Mouse (Mus musculus): ENCODE results near the gene Mylk. TPM values are rescaled to one million over a fixed set of nuclear protein-coding genes. Genes with fewer than 3 reads are reported as not detected.

The Mylk gene
- polyA plus RNA-seq, 3 experiments from 2014 or later = not detected

DNA sequence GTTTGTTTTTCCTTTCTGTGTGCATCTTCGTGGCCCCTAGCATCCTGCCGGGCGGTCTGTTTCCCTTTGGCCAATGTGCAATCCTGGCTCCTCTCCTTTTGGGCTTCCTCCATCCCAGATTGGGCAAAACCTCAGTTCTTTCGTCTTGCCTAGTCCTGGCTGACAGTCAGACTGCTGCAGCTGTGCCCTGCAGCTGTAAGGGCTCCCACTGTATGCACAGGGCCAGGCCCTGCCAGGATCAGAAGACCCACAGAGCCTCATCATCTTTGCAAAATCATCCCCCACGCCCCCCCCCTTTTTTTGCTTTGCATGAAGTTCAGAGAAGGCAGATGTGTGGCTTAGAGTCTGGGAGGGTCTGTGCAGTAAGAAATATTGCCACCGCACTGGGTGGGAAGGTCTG is 110.1 kb downstream of the Mylk start:
- ATAC-seq = no peak

DNA sequence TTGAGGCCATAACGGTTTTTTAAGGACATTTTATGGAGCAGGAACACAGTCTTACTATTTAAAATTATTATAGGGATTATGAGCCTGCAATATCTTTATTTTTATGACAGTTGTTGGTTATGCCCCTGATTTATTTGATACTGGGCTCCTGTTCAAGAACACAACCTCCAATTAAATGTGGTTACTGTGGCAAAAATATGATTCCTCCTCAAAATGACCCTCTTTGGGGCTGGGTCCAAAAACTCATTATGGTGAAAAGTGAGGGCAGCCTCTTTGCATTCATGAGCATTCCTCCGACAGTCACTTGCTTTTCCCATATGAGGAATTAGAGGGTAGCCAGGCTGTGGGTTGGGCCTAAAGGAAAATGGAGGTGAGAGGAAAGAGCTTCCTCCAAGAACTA is 110.7 kb downstream of the Mylk start:
- ATAC-seq = no peak

DNA sequence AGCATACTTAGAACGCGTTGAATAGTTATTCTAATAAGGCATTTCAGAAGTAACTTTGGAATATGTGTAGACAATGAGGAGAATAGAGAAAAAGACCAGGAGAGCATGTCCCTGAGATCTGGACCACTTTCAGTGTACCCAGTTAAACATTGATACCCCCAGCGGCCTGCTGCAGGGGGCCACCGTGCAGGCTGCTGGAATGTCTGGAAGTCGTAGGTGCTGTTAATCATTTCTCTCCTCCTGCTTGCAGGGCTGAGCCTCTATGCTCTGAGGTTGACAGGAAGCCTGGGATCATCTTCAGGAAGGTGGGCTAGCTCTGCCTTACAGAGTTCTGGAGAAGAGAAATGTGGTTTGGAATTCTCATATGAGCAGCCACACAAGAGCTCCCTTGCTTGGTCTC is 112.6 kb downstream of the Mylk start:
- ATAC-seq = no peak

DNA sequence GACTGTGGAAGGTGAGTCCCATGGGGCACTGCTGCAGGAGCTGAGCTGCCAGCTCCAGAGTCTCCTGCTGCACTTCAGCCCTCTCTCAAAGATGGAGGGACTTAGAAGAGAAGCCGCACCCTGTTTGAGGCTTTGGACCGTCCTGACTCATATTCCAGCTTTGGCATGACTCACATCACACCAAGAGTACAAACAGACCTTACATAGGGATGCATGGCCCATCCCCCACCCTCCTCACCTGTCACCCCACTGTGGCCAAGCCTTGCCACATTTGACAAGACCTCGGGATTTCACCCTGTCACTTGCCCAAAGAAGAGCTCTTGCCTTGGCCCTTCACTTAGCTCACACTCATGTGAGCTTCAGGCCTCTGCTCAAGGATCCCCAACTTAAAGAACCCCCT is 115.8 kb downstream of the Mylk start:
- ATAC-seq = no peak

DNA sequence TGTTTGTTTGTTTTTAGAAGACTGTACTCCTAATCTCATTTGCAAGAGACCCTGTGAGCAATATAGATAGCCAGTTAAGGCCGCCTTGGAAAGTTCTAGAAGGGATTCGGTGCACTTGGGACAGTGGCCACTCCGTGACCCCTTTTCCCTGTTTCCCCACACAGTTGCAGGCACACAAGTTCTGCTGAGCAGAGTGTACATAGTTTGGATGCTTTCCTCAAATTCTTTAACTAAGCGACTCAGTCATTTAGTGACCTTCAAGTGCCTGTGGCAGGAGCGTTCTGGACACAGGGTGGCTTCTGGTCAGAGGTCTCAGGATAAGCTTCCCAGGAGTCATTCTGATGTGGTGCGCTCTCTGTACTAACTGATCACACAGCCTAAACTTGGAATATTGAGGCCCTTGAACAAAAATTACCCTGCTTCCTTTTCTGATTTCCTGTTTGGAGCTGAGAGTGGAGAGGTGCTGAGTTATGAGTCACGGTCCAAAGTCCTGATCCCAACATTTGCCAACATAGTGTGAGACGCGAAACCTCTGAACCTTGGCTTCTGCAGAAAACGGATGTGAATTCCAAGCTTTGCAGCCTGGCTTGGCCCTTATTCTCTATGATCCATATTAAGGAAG is 116.8 kb downstream of the Mylk start:
- no peak for ATAC-seq

DNA sequence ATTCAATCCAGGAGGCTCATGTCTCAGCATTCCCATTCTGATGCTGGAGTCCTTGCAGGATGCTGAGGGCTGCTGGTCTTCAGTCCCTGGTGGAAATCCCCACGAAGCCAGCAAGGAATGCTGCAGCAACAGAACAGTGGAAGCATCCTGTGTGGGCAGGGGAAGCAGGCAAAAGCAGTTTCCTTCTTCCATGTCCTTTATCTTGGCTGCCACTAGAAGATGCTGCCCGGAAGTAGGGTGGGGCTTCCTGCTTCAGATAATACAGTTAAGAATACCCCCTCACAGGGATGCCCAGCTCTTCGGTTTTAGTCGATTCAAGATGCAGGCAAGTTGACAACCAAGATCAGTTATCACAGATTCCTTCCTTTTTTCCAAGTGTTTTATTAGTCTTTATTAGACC is 120.4 kb downstream of the Mylk start:
- no peak for ATAC-seq

DNA sequence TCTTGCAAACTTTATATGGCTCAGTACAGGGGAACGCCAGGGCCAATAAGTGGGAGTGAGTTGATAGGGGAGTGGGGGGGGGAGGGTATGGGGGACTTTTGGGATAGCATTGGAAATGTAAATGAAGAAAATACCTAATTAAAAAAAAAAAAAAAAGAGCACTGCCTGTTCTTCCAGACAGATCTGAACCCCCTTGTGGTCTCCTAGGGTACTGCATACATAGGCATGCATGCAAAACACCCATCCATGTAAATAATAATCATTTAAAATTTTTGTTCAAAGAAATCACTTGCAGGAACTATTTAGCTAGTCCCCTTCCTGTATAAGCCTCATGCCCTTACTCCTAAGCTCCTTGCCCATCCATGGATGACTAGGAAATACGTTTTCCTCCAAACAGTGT is 122.2 kb downstream of the Mylk start:
- ATAC-seq = no peak

DNA sequence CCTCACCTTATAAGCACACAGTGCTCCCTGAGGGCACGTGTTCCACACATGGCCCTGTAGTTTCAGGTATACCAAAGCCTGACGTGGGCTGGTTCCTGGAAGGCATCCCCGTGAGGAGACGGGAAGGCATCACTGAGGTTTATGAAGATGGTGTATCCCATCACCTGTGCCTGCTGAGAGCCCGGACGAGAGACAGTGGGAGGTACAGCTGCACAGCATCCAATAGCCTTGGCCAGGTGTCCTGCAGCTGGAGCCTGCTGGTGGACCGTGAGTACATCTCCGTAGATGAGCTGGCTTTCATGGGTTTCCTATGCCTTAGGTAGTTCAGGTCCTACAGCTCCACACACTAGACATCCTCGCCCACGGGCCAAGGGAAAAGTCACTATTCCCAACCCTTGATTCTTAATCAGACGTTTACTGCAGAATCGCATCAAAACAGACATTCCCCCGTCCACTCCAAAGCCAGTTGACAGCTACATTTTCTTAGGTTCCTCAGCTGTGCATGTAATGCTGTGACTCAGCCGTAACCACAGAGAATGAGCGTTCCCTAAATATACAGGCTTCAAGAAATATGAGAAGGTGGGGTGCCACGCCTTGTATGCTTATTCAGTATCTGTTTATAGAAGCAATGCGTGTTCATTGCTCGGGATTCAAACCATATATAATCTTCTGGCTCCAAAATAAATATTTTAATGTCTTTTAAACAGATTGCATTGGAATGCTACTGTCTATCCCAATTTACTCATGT is 135.2 kb downstream of the Mylk start:
- no peak for ATAC-seq

DNA sequence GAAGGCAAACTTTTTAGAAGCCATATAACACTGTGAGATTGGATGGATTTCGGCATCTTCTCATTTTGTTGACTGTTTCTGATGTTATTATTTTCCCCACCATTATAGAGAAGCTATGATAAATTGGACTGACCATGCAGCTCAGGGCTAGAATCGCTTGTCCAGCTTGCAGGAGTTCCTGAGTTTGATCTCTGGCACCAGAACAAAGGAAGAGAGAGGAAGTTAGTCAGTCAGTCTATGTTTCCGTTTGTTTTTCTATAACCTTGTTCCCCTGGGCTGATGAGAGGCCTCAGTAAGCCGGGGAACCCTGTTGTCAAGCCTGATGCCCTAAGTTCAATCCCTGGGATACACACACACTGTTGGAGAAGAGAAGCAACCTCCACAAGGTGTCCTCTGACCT is 135.8 kb downstream of the Mylk start:
- ATAC-seq = no peak

DNA sequence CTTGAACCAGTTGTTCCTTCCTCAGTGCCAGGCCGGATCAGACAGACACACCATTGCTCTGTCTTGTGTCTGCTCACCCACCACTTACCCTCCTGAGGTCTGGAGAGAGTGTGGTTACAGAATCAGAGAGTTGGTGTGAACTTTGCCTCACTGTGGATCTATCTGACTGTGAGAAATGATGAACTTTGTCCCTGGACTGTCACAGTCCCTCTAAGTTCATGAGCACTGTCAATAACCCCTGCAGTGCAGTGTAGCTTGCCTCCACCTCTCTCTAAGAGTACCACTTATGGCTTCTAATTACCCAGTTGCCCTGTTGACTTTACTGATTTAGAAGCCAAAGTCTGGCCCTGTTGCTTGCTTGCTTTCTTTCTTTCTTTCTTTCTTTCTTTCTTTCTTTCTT is 142.0 kb downstream of the Mylk start:
- no peak for ATAC-seq

DNA sequence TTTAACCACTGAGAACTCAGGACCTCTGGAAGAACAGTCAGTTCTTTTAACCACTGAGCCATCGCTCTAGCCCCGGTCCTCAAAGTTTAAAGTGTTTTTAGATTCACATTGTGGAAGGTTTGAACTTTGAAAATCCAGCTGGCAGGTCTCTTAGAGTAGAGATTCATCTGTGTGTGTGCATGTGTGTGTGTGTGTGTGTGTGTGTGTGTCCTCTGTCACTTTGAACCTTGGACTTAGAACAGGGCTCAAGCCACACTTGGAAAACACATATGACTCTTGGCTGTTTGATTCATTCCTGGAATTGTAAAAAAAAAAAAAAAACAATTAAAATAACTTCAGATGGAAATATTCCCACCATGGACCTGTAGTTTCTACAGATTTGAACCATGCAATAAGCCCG is 149.0 kb downstream of the Mylk start:
- no peak for ATAC-seq

DNA sequence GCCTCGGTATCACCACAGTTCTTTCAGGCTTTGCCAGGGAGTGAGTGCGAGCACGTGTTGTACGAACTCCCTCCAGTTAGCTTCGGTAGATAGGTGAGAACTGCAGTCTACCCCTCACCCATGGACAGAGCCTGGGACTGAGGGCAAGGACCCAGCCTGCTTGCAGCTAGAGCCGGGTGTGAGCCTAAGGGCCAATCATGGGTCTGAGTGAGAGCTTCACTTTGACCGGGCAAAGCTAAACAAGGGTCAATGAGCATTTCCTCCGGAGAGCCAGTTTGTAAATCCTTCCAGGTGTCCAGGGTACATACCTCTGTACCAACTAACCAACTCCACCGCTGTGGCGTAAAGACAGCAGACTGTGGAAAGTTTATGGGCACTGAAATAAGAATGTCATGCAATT is 150.9 kb downstream of the Mylk start:
- no peak for ATAC-seq

DNA sequence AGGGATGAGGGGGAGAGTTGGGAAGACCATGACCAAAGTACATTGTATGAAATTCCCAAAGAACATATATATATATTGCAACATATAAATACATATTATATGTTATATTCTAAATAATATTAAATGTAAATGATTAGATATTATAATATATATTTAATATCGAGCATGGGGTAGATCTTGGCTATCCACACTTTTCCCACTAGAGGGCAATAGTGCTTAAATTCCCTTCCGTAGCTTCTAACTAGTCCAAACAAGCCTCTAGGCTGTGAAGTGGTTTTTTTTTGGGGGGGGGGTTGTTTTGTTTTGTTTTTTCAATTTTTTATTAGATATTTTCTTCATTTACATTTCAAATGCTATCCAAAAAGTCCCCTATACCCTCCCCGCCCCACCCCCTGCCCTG is 152.0 kb downstream of the Mylk start:
- no peak for ATAC-seq

DNA sequence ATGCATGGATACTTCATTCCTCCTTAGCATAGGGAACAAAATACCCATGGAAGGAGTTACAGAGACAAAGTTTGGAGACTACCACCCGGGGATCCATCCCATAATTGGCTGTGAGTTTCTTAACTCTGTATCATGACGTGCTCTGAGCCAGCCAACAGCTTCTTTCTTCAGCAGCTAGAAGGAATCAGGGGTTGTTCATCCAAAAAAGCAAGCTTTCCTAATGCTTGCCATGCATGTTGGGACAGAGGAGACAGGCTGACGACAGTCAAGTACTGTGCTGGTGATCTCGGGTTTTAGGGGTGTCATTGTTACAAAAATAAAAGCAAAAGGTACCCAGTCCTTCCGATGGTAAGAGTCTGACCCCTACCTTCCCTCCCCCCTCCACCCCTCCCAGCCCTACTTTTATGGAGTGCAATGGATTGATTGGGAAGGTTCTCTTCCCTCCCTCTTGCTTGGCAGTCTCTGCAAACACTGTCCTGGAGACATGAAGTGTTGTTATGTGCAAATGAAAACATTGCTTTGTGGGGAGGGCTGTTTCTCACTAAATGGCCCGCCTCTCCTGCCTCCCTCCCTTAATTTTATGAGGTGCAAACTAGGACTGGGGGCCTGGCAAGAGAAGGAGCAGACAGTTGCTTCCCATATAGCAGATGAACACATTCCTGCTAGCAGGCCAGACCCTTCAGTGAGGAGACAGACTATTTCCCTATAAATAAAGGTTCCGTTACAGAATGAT is 153.2 kb downstream of the Mylk start:
- ATAC-seq = no peak

DNA sequence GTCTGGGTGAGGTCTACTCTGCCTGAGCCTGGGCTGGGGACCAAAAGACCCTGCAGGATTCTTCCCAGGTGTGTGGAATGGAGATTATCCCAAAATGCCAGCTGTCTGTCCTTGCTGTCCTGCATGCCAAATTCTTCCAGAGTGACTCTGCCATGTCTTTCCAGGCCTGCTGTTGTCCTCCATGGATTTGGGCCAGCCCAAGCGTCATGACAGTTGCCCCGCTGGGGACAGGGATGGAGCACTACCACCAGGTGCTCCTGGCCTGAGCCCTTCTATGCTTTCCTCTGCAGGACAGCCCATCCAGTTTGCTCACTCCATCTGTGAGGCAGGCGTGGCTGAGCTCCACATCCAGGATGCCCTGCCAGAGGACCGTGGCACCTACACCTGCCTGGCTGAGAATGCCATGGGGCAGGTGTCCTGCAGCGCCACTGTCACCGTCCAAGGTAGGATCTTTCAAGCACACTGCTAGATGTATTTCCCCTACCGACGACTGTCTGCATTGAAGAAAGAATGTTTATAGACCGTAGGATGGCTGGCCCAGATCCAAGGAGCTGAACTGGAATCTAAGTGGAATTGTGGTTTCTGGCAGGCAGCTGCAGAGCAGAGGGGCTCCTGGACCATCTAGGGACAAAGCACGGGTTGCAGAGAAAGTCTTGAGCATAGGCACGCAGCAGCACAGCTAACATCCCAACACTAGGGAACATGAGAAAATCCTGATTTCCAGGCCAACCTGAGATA is 154.2 kb downstream of the Mylk start:
- no peak for ATAC-seq

DNA sequence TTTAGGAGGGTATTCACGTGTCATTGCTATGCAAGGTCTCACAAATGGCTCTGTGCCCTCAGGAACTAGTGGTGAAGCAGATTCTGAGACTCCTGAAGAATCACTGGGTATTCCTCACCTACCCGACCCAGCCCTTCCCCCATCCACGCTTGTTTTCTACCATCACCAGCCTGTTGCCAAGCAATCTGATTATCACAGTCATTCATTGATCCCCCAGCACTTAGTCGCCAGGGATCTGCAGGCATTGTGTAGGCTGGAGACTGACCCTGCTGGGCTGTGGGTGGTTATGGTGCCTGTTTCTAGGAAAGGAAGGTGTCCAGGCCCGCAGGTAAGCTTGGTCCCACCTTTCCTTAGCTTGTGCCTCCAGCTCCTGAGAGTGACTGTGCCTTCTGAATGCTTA is 155.0 kb downstream of the Mylk start:
- ATAC-seq = no peak

DNA sequence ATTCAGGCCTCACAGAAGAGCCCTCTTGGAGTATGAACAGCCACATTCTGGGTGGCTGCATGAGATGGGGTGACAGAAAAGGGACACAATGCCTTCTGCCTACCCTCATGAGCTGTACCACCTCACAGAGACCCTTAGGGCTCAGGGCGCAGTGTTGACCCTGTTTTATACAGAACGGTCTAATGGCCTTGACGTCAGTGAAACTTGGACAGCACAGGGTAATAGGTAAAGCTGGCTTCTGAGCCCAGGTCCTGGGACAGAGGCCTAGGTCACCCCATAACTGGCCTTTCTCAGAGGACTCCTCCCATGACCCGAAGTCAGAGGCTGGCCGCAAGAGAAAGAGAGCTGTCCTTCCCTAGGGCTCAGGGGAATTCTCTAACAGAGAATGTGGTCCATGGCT is 155.5 kb downstream of the Mylk start:
- ATAC-seq = no peak

DNA sequence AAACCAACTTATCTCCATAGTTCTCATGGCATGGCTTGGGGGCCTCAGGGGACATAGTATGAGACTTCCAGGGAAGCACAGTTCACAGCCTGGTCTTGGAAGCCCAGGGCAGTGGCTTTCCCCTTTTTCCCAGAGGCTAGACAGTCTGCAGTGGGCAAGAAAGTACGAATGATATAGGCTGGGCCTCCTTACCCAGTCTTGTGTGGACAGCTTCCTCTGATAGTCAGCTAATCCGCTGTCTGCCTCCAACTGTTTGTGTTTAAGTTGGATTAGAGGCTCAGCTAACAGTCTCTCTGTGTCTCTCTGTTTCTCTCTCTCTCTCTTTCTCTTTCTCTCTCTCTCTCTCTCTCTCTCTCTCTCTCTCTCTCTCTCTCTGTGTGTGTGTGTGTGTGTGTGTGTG is 156.0 kb downstream of the Mylk start:
- no peak for ATAC-seq

DNA sequence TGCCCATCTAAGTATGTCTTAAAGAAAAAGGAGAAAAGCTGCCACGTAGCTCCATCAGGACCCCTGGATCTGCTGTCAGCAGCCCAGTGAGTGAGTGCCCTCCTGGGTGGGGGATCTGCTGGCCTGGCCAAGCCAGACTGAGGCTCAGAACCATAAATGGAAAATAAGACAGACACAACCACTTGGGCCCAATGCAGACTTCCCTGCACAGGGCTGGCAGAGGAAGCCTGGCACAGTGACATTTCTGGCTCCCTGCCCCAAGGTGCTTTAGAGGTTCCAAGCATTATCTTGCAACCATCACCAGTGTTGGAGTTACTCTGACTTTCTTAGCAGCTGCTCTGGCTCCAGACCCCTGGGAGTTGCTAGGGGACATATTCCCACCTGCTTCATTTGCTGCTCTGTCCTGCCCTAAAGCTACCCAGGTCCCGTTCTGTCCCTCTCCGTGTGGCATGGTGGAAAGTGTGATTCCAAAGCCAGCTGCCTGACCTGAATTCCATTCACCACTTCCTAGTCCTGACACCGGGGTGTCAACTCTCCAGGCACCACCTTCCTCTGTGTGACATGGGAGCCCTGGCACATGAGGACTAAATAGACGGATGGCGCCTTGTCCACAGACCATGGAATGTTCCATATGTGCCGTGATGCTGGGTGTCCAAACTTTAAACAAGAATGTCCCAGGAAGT is 156.7 kb downstream of the Mylk start:
- ATAC-seq = no peak

DNA sequence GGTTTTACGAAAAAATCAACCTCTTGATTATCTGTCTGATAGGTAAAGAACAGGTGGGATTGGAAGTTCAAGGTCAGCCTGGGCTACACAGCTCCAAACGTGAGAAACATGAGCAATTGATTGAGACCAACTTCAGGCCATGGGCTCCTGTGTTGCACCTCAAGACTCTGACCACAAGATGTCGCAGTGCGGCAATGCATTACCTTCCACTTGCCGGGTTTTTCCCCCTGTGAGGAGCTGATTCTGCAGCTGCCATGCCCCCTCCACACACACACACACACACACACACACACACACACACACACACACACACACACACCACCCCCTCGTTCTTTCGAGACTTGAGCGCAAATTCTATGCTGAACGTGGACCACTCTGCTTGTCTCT is 157.3 kb downstream of the Mylk start:
- ATAC-seq = no peak

DNA sequence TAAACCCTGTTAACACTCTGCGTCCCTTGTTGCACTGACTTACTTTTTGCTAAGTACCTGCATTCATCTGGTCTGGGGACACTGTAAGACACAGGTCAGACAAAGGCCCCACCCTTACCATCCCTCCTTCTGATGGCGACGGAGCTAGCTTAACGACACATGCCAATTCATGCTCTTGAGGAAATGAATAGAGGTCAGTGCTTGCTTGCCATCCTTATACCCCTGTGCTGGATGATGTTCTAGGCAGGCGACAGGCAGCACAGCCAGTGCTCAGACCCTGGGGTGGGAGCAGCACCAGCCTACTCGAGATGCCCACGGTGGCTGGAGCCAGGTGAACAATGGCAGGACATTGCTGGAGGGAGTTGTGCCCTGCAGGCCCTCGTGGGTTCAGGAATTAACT is 157.8 kb downstream of the Mylk start:
- no peak for ATAC-seq

DNA sequence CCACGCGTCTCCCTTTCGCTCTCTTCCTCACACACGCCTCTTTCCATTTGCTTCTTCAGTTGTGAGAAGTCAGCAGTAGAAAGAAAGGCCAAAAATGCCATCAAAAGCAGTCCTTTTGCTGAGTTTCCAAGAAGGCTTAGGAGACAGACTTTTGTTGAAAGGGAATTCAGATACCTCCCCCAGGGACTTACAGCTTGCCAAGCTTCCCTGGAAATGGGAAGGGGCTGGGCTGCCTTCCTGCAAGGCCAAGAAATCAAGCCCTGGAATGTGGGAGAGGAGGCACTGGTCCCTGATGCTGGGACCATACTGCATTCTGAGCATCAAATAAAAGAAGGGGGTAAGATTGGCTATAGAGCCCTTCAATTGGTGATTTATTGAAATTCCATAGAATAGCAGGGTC is 159.9 kb downstream of the Mylk start:
- no peak for ATAC-seq

DNA sequence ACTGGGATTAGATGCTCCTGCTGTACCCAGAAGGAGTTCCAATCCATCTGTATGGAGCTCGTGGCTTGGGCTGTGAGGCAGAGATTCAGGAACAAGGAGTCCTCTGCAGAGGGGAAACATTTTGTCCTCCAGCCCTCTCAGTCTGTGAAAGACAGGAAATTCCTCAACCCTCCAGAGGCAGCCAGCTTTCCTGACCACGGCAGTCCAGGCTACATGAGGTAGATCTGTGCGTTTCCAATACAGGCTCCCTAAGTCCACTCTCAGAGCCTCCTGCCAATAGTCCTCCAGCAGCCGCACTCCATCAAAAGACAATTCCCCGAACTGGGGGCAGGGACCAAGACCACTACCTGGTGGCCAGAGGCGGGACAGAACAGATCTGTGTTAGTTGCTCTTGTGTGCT is 164.4 kb downstream of the Mylk start:
- ATAC-seq = no peak

Measured in inflammation-experienced regulatory T-cells, adult 6 months (primary cell).